Mouse (Mus musculus): ENCODE data around the gene Prss29. TPM values are rescaled to one million over a fixed set of nuclear protein-coding genes. Genes with fewer than 3 reads are reported as not detected.

Prss29 gene
- polyA plus RNA-seq, 1 experiment: not detected

- Histone ChIP-seq H3K4me3 (ENCODE audit: insufficient read depth, low read length) (no peak overlapping the region), H3K4me1 (ENCODE audit: control insufficient read depth, insufficient read depth, low read length) (no peaks in the 10 kb centered on the region), H3K27ac (ENCODE audit: insufficient read depth, low read depth, low read length) (no peak overlapping the region)
- TF ChIP-seq CTCF (IDR thresholded peaks at IDR 0.05; ENCODE audit: low read depth, low read length): no peak
- TF ChIP-seq POLR2A (IDR thresholded peaks at IDR 0.05; ENCODE audit: borderline replicate concordance, low read depth, low read length): no peak
These were observed 21.5 kb downstream of the Prss29 start for GRCm38 (mm10) chr17:25340003-25340402.

- TF ChIP-seq CTCF (IDR thresholded peaks at IDR 0.05; ENCODE audit: low read depth, low read length): no peak
- TF ChIP-seq POLR2A (IDR thresholded peaks at IDR 0.05; ENCODE audit: borderline replicate concordance, low read depth, low read length): no peak
- no peak overlapping the region for H3K4me3 ChIP-seq (ENCODE audit: insufficient read depth, low read length)
- no peak overlapping the region for H3K27ac ChIP-seq (ENCODE audit: insufficient read depth, low read depth, low read length)
- H3K4me1 ChIP-seq (ENCODE audit: control insufficient read depth, insufficient read depth, low read length): no peaks in the 10 kb centered on the region
These were observed 23.0 kb downstream of the Prss29 start for GRCm38 (mm10) chr17:25341490-25341889.

GRCm38 (mm10) chr17:25345462-25345861, 27.0 kb downstream of the Prss29 start, which contains the start of gene Tpsab1:
TSS of gene Tpsab1 (minus strand) at chr17:25345562.
- TF ChIP-seq CTCF (IDR thresholded peaks at IDR 0.05; ENCODE audit: low read depth, low read length): no peak
- TF ChIP-seq POLR2A (IDR thresholded peaks at IDR 0.05; ENCODE audit: borderline replicate concordance, low read depth, low read length): no peak
- H3K4me3 ChIP-seq (ENCODE audit: insufficient read depth, low read length): no peak within 1 kb of the TSS
- H3K27ac ChIP-seq (ENCODE audit: insufficient read depth, low read depth, low read length): no peak within 1 kb of the TSS

GRCm38 (mm10) chr17:25361291-25361690, 42.8 kb downstream of the Prss29 start:
- H3K27ac ChIP-seq (ENCODE audit: insufficient read depth, low read depth, low read length): no peak overlapping the region
- H3K4me1 ChIP-seq (ENCODE audit: control insufficient read depth, insufficient read depth, low read length): no peaks in the 10 kb centered on the region
- no peak overlapping the region for H3K4me3 ChIP-seq (ENCODE audit: insufficient read depth, low read length)
- TF ChIP-seq CTCF (IDR thresholded peaks at IDR 0.05; ENCODE audit: low read depth, low read length): no peak

More at GRCm38 (mm10) chr17:25345462-25345861, 27.0 kb downstream of the Prss29 start, which contains the start of gene Tpsab1:
- no peaks in the 10 kb centered on the region for H3K4me1 ChIP-seq (ENCODE audit: control insufficient read depth, insufficient read depth, low read length)

- TF ChIP-seq CTCF (IDR thresholded peaks at IDR 0.05; ENCODE audit: low read depth, low read length): peak; percentile 76
- TF ChIP-seq POLR2A (IDR thresholded peaks at IDR 0.05; ENCODE audit: borderline replicate concordance, low read depth, low read length): no peak
- no peaks in the 10 kb centered on the region for H3K4me1 ChIP-seq (ENCODE audit: control insufficient read depth, insufficient read depth, low read length)
- no peak overlapping the region for H3K4me3 ChIP-seq (ENCODE audit: insufficient read depth, low read length)
- no peak overlapping the region for H3K27ac ChIP-seq (ENCODE audit: insufficient read depth, low read depth, low read length)
These were observed 45.3 kb downstream of the Prss29 start for GRCm38 (mm10) chr17:25363726-25364125.

- H3K4me3 ChIP-seq (ENCODE audit: insufficient read depth, low read length): no peak within 1 kb of the TSS
- H3K27ac ChIP-seq (ENCODE audit: insufficient read depth, low read depth, low read length): no peak within 1 kb of the TSS
- no peaks in the 10 kb centered on the region for H3K4me1 ChIP-seq (ENCODE audit: control insufficient read depth, insufficient read depth, low read length)
- TF ChIP-seq CTCF (IDR thresholded peaks at IDR 0.05; ENCODE audit: low read depth, low read length) (no peak), POLR2A (IDR thresholded peaks at IDR 0.05; ENCODE audit: borderline replicate concordance, low read depth, low read length) (no peak)
These were observed 47.6 kb downstream of the Prss29 start, which contains the start of gene Tpsb2 for GRCm38 (mm10) chr17:25366005-25366404. TSS of gene Tpsb2 (plus strand) at chr17:25366305.

- Histone ChIP-seq H3K4me3 (ENCODE audit: insufficient read depth, low read length) (no peak within 1 kb of the TSS), H3K27ac (ENCODE audit: insufficient read depth, low read depth, low read length) (no peak within 1 kb of the TSS), H3K4me1 (ENCODE audit: control insufficient read depth, insufficient read depth, low read length) (no peaks in the 10 kb centered on the region)
- TF ChIP-seq POLR2A (IDR thresholded peaks at IDR 0.05; ENCODE audit: borderline replicate concordance, low read depth, low read length) (no peak), CTCF (IDR thresholded peaks at IDR 0.05; ENCODE audit: low read depth, low read length) (no peak)
These were observed 50.5 kb downstream of the Prss29 start, which contains the start of gene Tpsg1 for GRCm38 (mm10) chr17:25368973-25369372. TSS of gene Tpsg1 (plus strand) at chr17:25369273.

Other genes with a start within 250 kb of the Prss29 start
- gene Tmem204, start 235.1 kb upstream of the Prss29 start, polyA plus RNA-seq (2012; ENCODE audit: insufficient read depth, insufficient read length, missing spikeins): 0.80 TPM in 1 of 2 replicates, not detected in the other
- 8.3 and 9.5 TPM in 2 replicates for gene Telo2, start 202.7 kb upstream of the Prss29 start, polyA plus RNA-seq (2012; ENCODE audit: insufficient read depth, insufficient read length, missing spikeins)
- gene Ptx4, start 197.9 kb upstream of the Prss29 start, polyA plus RNA-seq (2012; ENCODE audit: insufficient read depth, insufficient read length, missing spikeins): not detected in 2 replicates
- 86.1 and 89.4 TPM in 2 replicates for gene Clcn7, start 185.3 kb upstream of the Prss29 start, polyA plus RNA-seq (2012; ENCODE audit: insufficient read depth, insufficient read length, missing spikeins)
- 0.33 TPM in 1 of 2 replicates, not detected in the other for gene Ccdc154, start 156.2 kb upstream of the Prss29 start, polyA plus RNA-seq (2012; ENCODE audit: insufficient read depth, insufficient read length, missing spikeins)
- gene Gm38655, start 143.2 kb upstream of the Prss29 start, polyA plus RNA-seq (2012; ENCODE audit: insufficient read depth, insufficient read length, missing spikeins): not detected in 2 replicates
- 9.0 and 10.8 TPM in 2 replicates for gene BC003965, start 134.1 kb upstream of the Prss29 start, polyA plus RNA-seq (2012; ENCODE audit: insufficient read depth, insufficient read length, missing spikeins)
- gene Unkl, start 130.3 kb upstream of the Prss29 start, polyA plus RNA-seq (2012; ENCODE audit: insufficient read depth, insufficient read length, missing spikeins): 10.2 and 12.6 TPM in 2 replicates
- 40.5 and 40.8 TPM in 2 replicates for gene Gnptg, start 78.5 kb upstream of the Prss29 start, polyA plus RNA-seq (2012; ENCODE audit: insufficient read depth, insufficient read length, missing spikeins)
- 19.6 and 19.7 TPM in 2 replicates for gene Tsr3, start 78.5 kb upstream of the Prss29 start, polyA plus RNA-seq (2012; ENCODE audit: insufficient read depth, insufficient read length, missing spikeins)
- not detected in 2 replicates for gene Baiap3, start 62.3 kb upstream of the Prss29 start, polyA plus RNA-seq (2012; ENCODE audit: insufficient read depth, insufficient read length, missing spikeins)
- 221 and 242 TPM in 2 replicates for gene Ube2i, start 44.0 kb upstream of the Prss29 start, polyA plus RNA-seq (2012; ENCODE audit: insufficient read depth, insufficient read length, missing spikeins)
- gene Prss34, start 20.3 kb upstream of the Prss29 start, polyA plus RNA-seq (2012; ENCODE audit: insufficient read depth, insufficient read length, missing spikeins): 1.2 TPM in 1 of 2 replicates, not detected in the other
- not detected in 2 replicates for gene Prss28, start 10.0 kb upstream of the Prss29 start, polyA plus RNA-seq (2012; ENCODE audit: insufficient read depth, insufficient read length, missing spikeins)
- not detected in 2 replicates for gene Tpsab1, start 26.9 kb downstream of the Prss29 start, polyA plus RNA-seq (2012; ENCODE audit: insufficient read depth, insufficient read length, missing spikeins)
- gene Tpsb2, start 47.7 kb downstream of the Prss29 start, polyA plus RNA-seq (2012; ENCODE audit: insufficient read depth, insufficient read length, missing spikeins): not detected in 2 replicates
- gene Tpsg1, start 50.6 kb downstream of the Prss29 start, polyA plus RNA-seq (2012; ENCODE audit: insufficient read depth, insufficient read length, missing spikeins): not detected in 2 replicates
- not detected in 2 replicates for gene Cacna1h, start 115.1 kb downstream of the Prss29 start, polyA plus RNA-seq (2012; ENCODE audit: insufficient read depth, insufficient read length, missing spikeins)
- gene Tekt4, start 136.0 kb downstream of the Prss29 start, polyA plus RNA-seq (2012; ENCODE audit: insufficient read depth, insufficient read length, missing spikeins): not detected in 2 replicates
- not detected in 2 replicates for gene Sstr5, start 178.6 kb downstream of the Prss29 start, polyA plus RNA-seq (2012; ENCODE audit: insufficient read depth, insufficient read length, missing spikeins)

All from bone marrow macrophage, adult 2 months (primary cell).